ENCODE assay signal across 9 mouse cellular contexts in the genomic region with DNA sequence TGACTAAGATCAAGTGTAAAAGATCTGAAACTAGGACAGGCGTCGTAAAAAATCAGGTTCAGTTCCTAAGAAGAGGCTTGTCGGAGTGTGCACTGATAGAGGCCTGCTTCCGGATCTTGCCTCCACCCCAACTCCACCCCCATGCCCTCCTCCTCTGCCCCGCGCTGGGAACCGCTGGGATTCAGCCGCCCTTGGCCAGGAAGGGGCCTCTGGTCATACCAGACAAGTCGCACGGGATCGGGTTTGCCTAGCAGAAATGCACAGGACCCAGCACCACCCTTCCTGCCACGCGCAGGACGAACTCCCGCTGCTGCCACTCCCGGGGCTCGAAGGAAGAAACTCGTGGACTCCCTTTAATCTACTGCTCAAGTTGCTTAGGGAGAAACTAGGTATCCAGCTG. TPM values are rescaled to one million over a fixed set of nuclear protein-coding genes. Genes with fewer than 3 reads are reported as not detected.
DNase-seq lines count a peak whose midpoint lies in the region; ATAC-seq lines count a peak whose summit lies in the region.
"Had no signal": no experiment of that assay in that cellular context is flagged by ENCODE, and none has a peak within 500 bp of the region (broad histone marks: within the 10 kb centered on the region; RNA-seq: fewer than 3 reads in every experiment).

No protein-coding gene starts in this region.

- no peaks in the 10 kb centered on the region for H3K27me3 ChIP-seq in heart, embryonic 12.5 days (replicated peaks)
- H3K27me3 ChIP-seq in kidney, embryonic 16.5 days (ENCODE audit: insufficient read depth, low read length): no peaks in the 10 kb centered on the region
- no peaks in the 10 kb centered on the region for H3K27me3 ChIP-seq in midbrain, embryonic 10.5 days (ENCODE audit: low read depth, poor library complexity, severe bottlenecking)

- DNase-seq in heart, adult 18-20 months: peak; percentile 32 to 38
- DNase-seq in heart, postnatal 25 days (ENCODE audit: low spot score): no peak
- no peak for DNase-seq in midbrain, embryonic 10.5 days (ENCODE audit: low spot score)
- DNase-seq in testis, postnatal 10 days (ENCODE audit: low spot score): no peak
- DNase-seq in thymus, postnatal 10 days (ENCODE audit: low spot score in 2 of 2): no peak
- no peak for DNase-seq in layer of hippocampus, postnatal 14 days (ENCODE audit: low spot score in 2 of 2)

- H3K4me3 ChIP-seq in heart, embryonic 12.5 days: peak overlapping the region; percentile 35
- peak overlapping the region; percentile 25 for H3K4me3 ChIP-seq in kidney, embryonic 16.5 days (ENCODE audit: low read length)
- H3K4me3 ChIP-seq in midbrain, embryonic 10.5 days: peak overlapping the region; percentile 37

- intact Hi-C loops in heart, postnatal 25 days (cut with DNase I): loop anchor here (10.0 kb wide), 2 partner anchors 452 to 682 kb away; partner anchors contain the start of gene Pcnx4

- no peaks in the 10 kb centered on the region for H3K36me3 ChIP-seq in heart, embryonic 12.5 days
- H3K36me3 ChIP-seq in kidney, embryonic 16.5 days (ENCODE audit: insufficient read depth, low read length): no peaks in the 10 kb centered on the region
- H3K36me3 ChIP-seq in midbrain, embryonic 10.5 days: no peaks in the 10 kb centered on the region

- H3K9ac ChIP-seq in heart, embryonic 12.5 days: peak overlapping the region; percentile 59; the same call in 1 of the 2 replicates
- H3K9ac ChIP-seq in kidney, embryonic 16.5 days (replicated peaks; ENCODE audit: low read length): peak overlapping the region; percentile 52

- peak overlapping the region; percentile 67 for H3K4me2 ChIP-seq in heart, embryonic 12.5 days
- peak overlapping the region; percentile 53 for H3K4me2 ChIP-seq in kidney, embryonic 16.5 days (replicated peaks; ENCODE audit: low read depth, low read length)

- no peak for ATAC-seq in heart, embryonic 12.5 days (ENCODE audit: insufficient number of reproducible peaks, low FRiP score)
- ATAC-seq in kidney, embryonic 16.5 days (ENCODE audit: low FRiP score, low TSS enrichment): no peak

- no peaks in the 10 kb centered on the region for H3K9me3 ChIP-seq in heart, embryonic 12.5 days (replicated peaks)
- no peaks in the 10 kb centered on the region for H3K9me3 ChIP-seq in kidney, embryonic 16.5 days (ENCODE audit: low read length)
- no peaks in the 10 kb centered on the region for H3K9me3 ChIP-seq in midbrain, embryonic 10.5 days (replicated peaks)

- 16% methylated on average over 18 of the region's 18 CpGs for WGBS in heart, embryonic 12.5 days
- WGBS in kidney, embryonic 16.5 days: 11% methylated on average over 18 of the region's 18 CpGs
- WGBS in midbrain, embryonic 10.5 days: 33% methylated on average over 18 of the region's 18 CpGs

- H3K27ac ChIP-seq in heart, embryonic 12.5 days (ENCODE audit: poor library complexity, severe bottlenecking): no peak overlapping the region
- H3K27ac ChIP-seq in kidney, embryonic 16.5 days (ENCODE audit: low read length): no peak overlapping the region
- H3K27ac ChIP-seq in midbrain, embryonic 10.5 days (replicated peaks): no peak overlapping the region

- H3K4me1 ChIP-seq in heart, embryonic 12.5 days (replicated peaks): peaks cover 19% of the 10 kb centered on the region
- H3K4me1 ChIP-seq in kidney, embryonic 16.5 days (ENCODE audit: insufficient read depth, low read length): peaks cover 27% of the 10 kb centered on the region
- peaks cover 35% of the 10 kb centered on the region for H3K4me1 ChIP-seq in midbrain, embryonic 10.5 days

RNA-seq across cellular contexts. Expression of gene L3hypdh, which starts 2.9 kb away (rescaled TPM):
- total RNA-seq in heart, adult 18-20 months (2021): 1 to 10 TPM; 7.9 to 8.9 TPM
- total RNA-seq in heart, postnatal 25 days (2021): 1 to 10 TPM; 5.7 to 6.7 TPM
- 19.0 and 19.5 TPM in 2 replicates for polyA plus RNA-seq in heart, embryonic 12.5 days (2016; fragmentation: Nextera tagmentation; extraction: Ambion mirVana)
- 30.1 and 31.2 TPM in 2 replicates for polyA plus RNA-seq in kidney, embryonic 16.5 days (2015; fragmentation: Nextera tagmentation; extraction: Ambion mirVana)
- 6.7 and 7.8 TPM in 2 replicates for polyA plus RNA-seq in midbrain, embryonic 10.5 days (2016; fragmentation: Nextera tagmentation; extraction: Ambion mirVana)
- 1 to 10 TPM; 4.5 to 5.0 TPM for total RNA-seq in layer of hippocampus, postnatal 14 days (2021)

RNA-seq across cellular contexts. Expression of gene Jkamp, which starts 3.0 kb away (rescaled TPM):
- 10 to 100 TPM; 18.3 to 21.3 TPM for total RNA-seq in heart, adult 18-20 months (2021)
- total RNA-seq in heart, postnatal 25 days (2021): 10 to 100 TPM; 21.1 to 21.3 TPM
- 63.0 and 68.5 TPM in 2 replicates for polyA plus RNA-seq in heart, embryonic 12.5 days (2016; fragmentation: Nextera tagmentation; extraction: Ambion mirVana)
- polyA plus RNA-seq in kidney, embryonic 16.5 days (2015; fragmentation: Nextera tagmentation; extraction: Ambion mirVana): 88.3 and 91.5 TPM in 2 replicates
- 84.5 and 102 TPM in 2 replicates for polyA plus RNA-seq in midbrain, embryonic 10.5 days (2016; fragmentation: Nextera tagmentation; extraction: Ambion mirVana)
- total RNA-seq in layer of hippocampus, postnatal 14 days (2021): 10 to 100 TPM; 55.2 to 56.1 TPM

RNA-seq across cellular contexts. Expression of gene Gpr135, which starts 11.4 kb away (rescaled TPM):
- total RNA-seq in heart, adult 18-20 months (2021): under 1 TPM; 0.35 to 0.51 TPM
- total RNA-seq in heart, postnatal 25 days (2021): under 1 TPM; 0.25 to 0.42 TPM
- polyA plus RNA-seq in heart, embryonic 12.5 days (2016; fragmentation: Nextera tagmentation; extraction: Ambion mirVana): 0.55 and 0.56 TPM in 2 replicates
- polyA plus RNA-seq in kidney, embryonic 16.5 days (2015; fragmentation: Nextera tagmentation; extraction: Ambion mirVana): 0.69 and 0.72 TPM in 2 replicates
- 0.46 and 0.82 TPM in 2 replicates for polyA plus RNA-seq in midbrain, embryonic 10.5 days (2016; fragmentation: Nextera tagmentation; extraction: Ambion mirVana)
- 10 to 100 TPM; 13.5 to 13.8 TPM for total RNA-seq in layer of hippocampus, postnatal 14 days (2021)
- total RNA-seq: hematopoietic stem cell, adult 5-6 weeks had no signal

Comparison
In these comparisons a context has a peak if more than half of its experiments do, and no peak if none do; other contexts are left out.
1. DNase-seq: peak in heart, adult 18-20 months (2 of 2); none in heart, postnatal 25 days (single experiment), midbrain, embryonic 10.5 days (single experiment), testis, postnatal 10 days (single experiment), thymus, postnatal 10 days (0 of 2) and layer of hippocampus, postnatal 14 days (0 of 2).
2. RNA of gene Gpr135, which starts 11.4 kb away (total RNA-seq): 13.5 to 13.8 TPM in layer of hippocampus, postnatal 14 days; 0.35 to 0.51 TPM in heart, adult 18-20 months and 0.25 to 0.42 TPM in heart, postnatal 25 days; every median in the first group is over 4 times any median in the second.
3. Peak in every context shown above with its lines, with median percentiles within 50 percentile points of each other: H3K4me3 ChIP-seq.